In the genomic region with DNA sequence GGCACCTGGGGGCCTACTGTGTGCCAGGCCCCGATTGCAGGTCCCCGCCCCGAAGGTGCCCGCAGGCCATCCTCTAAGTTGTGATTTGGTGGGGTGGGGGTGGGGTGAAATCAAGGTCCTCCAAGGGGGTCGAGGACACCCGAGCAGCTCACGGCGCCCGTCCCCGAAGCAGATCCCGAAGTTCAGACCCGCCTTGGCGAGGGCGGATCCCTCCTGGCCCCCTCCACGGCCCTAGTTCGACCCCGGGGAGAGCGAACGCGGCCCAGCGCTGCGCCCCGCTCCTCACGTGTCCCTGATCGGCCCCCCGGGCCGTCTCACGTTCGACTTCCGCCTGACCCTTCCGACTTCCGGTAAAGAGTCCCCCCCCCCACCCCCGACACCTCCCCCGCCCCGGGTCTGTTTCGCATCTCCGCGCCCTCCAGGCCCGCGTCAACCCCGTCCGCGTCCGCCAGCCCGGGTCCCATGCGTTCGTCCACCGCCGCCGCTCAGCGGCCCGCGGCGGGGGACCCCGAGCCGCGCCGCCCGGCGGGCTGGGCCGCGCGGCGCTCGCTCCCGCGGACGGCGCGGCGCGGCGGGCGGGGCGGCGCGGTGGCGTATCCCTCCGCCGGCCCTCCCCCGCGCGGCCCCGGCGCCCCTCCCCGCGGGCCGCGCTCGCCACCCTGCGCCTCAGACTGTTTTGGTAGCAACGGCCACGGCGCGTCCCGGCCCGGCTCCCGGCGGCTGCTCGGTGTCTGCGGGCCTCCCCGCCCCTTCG, we compare ENCODE assay signal across 8 mouse cellular contexts. TPM values are rescaled to one million over a fixed set of nuclear protein-coding genes. Genes with fewer than 3 reads are reported as not detected.
DNase-seq lines count a peak whose midpoint lies in the region; ATAC-seq and TF ChIP-seq lines count a peak whose summit lies in the region.

A gene (plus strand): TSS at position 164 of the 754 bp plus-strand sequence.

- peak within 1 kb of the TSS; percentile 97 for H3K9ac ChIP-seq in embryonic facial prominence, embryonic 13.5 days
- H3K9ac ChIP-seq in heart, adult 2 months (ENCODE audit: low read depth, low read length): peak within 1 kb of the TSS; percentile 92
- peak within 1 kb of the TSS; percentile 96 for H3K9ac ChIP-seq in limb, embryonic 12.5 days (replicated peaks)
- peak within 1 kb of the TSS; percentile 98 for H3K9ac ChIP-seq in midbrain, embryonic 14.5 days (replicated peaks; ENCODE audit: low read length)

- TF ChIP-seq CTCF in heart, adult 2 months (IDR thresholded peaks at IDR 0.05): no peak

- no peaks in the 10 kb centered on the region for H3K27me3 ChIP-seq in embryonic facial prominence, embryonic 13.5 days
- H3K27me3 ChIP-seq in heart, adult 2 months (ENCODE audit: control insufficient read depth, insufficient read depth, low read length): no peaks in the 10 kb centered on the region
- H3K27me3 ChIP-seq in limb, embryonic 12.5 days: no peaks in the 10 kb centered on the region
- H3K27me3 ChIP-seq in midbrain, embryonic 14.5 days (ENCODE audit: control insufficient read depth, insufficient read depth, low read length): no peaks in the 10 kb centered on the region

- peak; percentile 87 for TF ChIP-seq POLR2A in heart, adult 2 months (IDR thresholded peaks at IDR 0.05; ENCODE audit: insufficient read depth, low read depth, low read length)

- peak within 1 kb of the TSS; percentile 82 for H3K4me2 ChIP-seq in embryonic facial prominence, embryonic 13.5 days
- H3K4me2 ChIP-seq in limb, embryonic 12.5 days: peak within 1 kb of the TSS; percentile 86
- peak within 1 kb of the TSS; percentile 85 for H3K4me2 ChIP-seq in midbrain, embryonic 14.5 days (ENCODE audit: low read length)

- H3K4me3 ChIP-seq in embryonic facial prominence, embryonic 13.5 days: peak within 1 kb of the TSS; percentile 98
- peak within 1 kb of the TSS; percentile 87 for H3K4me3 ChIP-seq in heart, adult 2 months
- peak within 1 kb of the TSS; percentile 98 for H3K4me3 ChIP-seq in limb, embryonic 12.5 days (replicated peaks)
- peak within 1 kb of the TSS; percentile 96 for H3K4me3 ChIP-seq in midbrain, embryonic 14.5 days (replicated peaks; ENCODE audit: low read depth, low read length)

- H3K4me1 ChIP-seq in embryonic facial prominence, embryonic 13.5 days: peaks cover 26% of the 10 kb centered on the region
- H3K4me1 ChIP-seq in heart, adult 2 months (ENCODE audit: control insufficient read depth, insufficient read depth, low read length): peaks cover 7% of the 10 kb centered on the region
- peaks cover 29% of the 10 kb centered on the region for H3K4me1 ChIP-seq in limb, embryonic 12.5 days (replicated peaks)
- H3K4me1 ChIP-seq in midbrain, embryonic 14.5 days (ENCODE audit: control insufficient read depth, insufficient read depth, low read length): peaks cover 27% of the 10 kb centered on the region

- H3K36me3 ChIP-seq in embryonic facial prominence, embryonic 13.5 days: no peaks in the 10 kb centered on the region
- peaks cover 5% of the 10 kb centered on the region for H3K36me3 ChIP-seq in heart, adult 2 months (ENCODE audit: control insufficient read depth, insufficient read depth, low read length)
- H3K36me3 ChIP-seq in limb, embryonic 12.5 days: peaks cover 11% of the 10 kb centered on the region; the same call in 1 of the 2 replicates
- no peaks in the 10 kb centered on the region for H3K36me3 ChIP-seq in midbrain, embryonic 14.5 days (ENCODE audit: control insufficient read depth, insufficient read depth, low read length)

- peak within 1 kb of the TSS; percentile 97 for H3K27ac ChIP-seq in embryonic facial prominence, embryonic 13.5 days
- H3K27ac ChIP-seq in heart, adult 2 months: peak within 1 kb of the TSS; percentile 99
- H3K27ac ChIP-seq in limb, embryonic 12.5 days: peak within 1 kb of the TSS; percentile 94
- H3K27ac ChIP-seq in midbrain, embryonic 14.5 days (replicated peaks; ENCODE audit: low read depth, low read length): peak within 1 kb of the TSS; percentile 98

- peak; percentile 75 for DNase-seq in 3T3-L1 (ENCODE audit: low read depth, low spot score)
- peak; percentile 88 to 90 for DNase-seq in adrenal gland, postnatal 36 days
- DNase-seq in heart, adult 2 months: peak; percentile 92
- DNase-seq in kidney, adult 8-10 months: peak; percentile 82 to 84
- DNase-seq in midbrain, embryonic 14.5 days: peak; percentile 91
- DNase-seq in spleen, adult 12 weeks (ENCODE audit: low spot score): peak; percentile 74

- H3K79me2 ChIP-seq in heart, adult 2 months (replicated peaks; ENCODE audit: control insufficient read depth, insufficient read depth, low read length): peaks cover 6% of the 10 kb centered on the region; the same call in 1 of the 2 replicates

- under 1% methylated on average over 91 of the region's 103 CpGs for WGBS in embryonic facial prominence, embryonic 13.5 days
- WGBS in heart, adult 2 months: 2% methylated on average over 83 of the region's 103 CpGs
- 1% methylated on average over 90 of the region's 103 CpGs for WGBS in limb, embryonic 12.5 days
- 0% methylated on average over 50 of the region's 103 CpGs for WGBS in midbrain, embryonic 14.5 days

- peak; percentile 52 for TF ChIP-seq EP300 in heart, adult 2 months (IDR thresholded peaks at IDR 0.05; ENCODE audit: insufficient read depth, low read depth, low read length)

- H3K9me3 ChIP-seq in embryonic facial prominence, embryonic 13.5 days: no peaks in the 10 kb centered on the region
- H3K9me3 ChIP-seq in limb, embryonic 12.5 days: no peaks in the 10 kb centered on the region
- H3K9me3 ChIP-seq in midbrain, embryonic 14.5 days (ENCODE audit: control insufficient read depth, low read length): no peaks in the 10 kb centered on the region

- ATAC-seq in embryonic facial prominence, embryonic 13.5 days (ENCODE audit: insufficient number of reproducible peaks, insufficient read depth, low FRiP score, low TSS enrichment, low read depth): peak; percentile 75
- peak; percentile 85 for ATAC-seq in limb, embryonic 12.5 days (ENCODE audit: insufficient number of reproducible peaks, insufficient read depth, low FRiP score, low TSS enrichment, low read depth)
- ATAC-seq in midbrain, embryonic 14.5 days (ENCODE audit: low FRiP score, low TSS enrichment): peak; percentile 79

- intact Hi-C loops in heart, adult 2 months (cut with DNase I): loop anchor here (5.0 kb wide), 2 partner anchors 126 to 314 kb away; a partner anchor contains a TSS

RNA-seq across cellular contexts. Expression of the gene that starts here (rescaled TPM):
- total RNA-seq in adrenal gland, postnatal 36 days (2021): 100 to 1,000 TPM; 158 to 166 TPM
- polyA plus RNA-seq in embryonic facial prominence, embryonic 13.5 days (2015; fragmentation: Nextera tagmentation; extraction: Ambion mirVana): 53.2 and 69.2 TPM in 2 replicates
- 100 to 1,000 TPM; 155 to 161 TPM for total RNA-seq in heart, adult 2 months (2021)
- 133 and 139 TPM in 2 replicates for polyA plus RNA-seq in heart, adult 2 months (2012; rRNA removed)
- polyA plus RNA-seq in limb, embryonic 12.5 days (2016; fragmentation: Nextera tagmentation; extraction: Ambion mirVana): 59.8 and 79.2 TPM in 2 replicates
- polyA plus RNA-seq in midbrain, embryonic 14.5 days (2014; fragmentation: Nextera tagmentation; extraction: Ambion mirVana): 85.3 and 92.2 TPM in 2 replicates

Comparison
In these comparisons a context has a peak if more than half of its experiments do, and no peak if none do; other contexts are left out.
1. Peak in every context shown above with its lines: DNase-seq, ATAC-seq, H3K4me3 ChIP-seq and H3K27ac ChIP-seq.